Mouse (Mus musculus) MEL (cell line): Measurements from ENCODE around the gene Bpi. TPM values are rescaled to one million over a fixed set of nuclear protein-coding genes. Genes with fewer than 3 reads are reported as not detected.

Experiments used
- DNase-seq: peaks from one replicate; pipeline ENCODE4 v3.0.0; 2011; ENCODE audit warnings: low read depth, low spot score
- H3K27ac ChIP-seq: 2 replicates; pipeline ENCODE4 v1.5.1; 2012; ENCODE audit warnings: low read depth, mild to moderate bottlenecking, control low read depth, low read length, moderate library complexity; ENCODE audit not compliant: control insufficient read depth
- H3K27me3 ChIP-seq, 2 experiments: fragments of 150-350 bp in 1 of 2; sonication (generic) in 1 of 2; 2 replicates each; pipeline ENCODE4 v1.6.1; 2012; ENCODE audit warnings: low read length in 2 of 2, mild to moderate bottlenecking in 2 of 2, improper control_type of control experiment in 1 of 2, moderate library complexity in 1 of 2; ENCODE audit not compliant: insufficient read depth in 2 of 2, control insufficient read depth in 1 of 2
- H3K36me3 ChIP-seq, 2 experiments: 2 replicates each; pipeline ENCODE4 v1.6.1; 2012 to 2014; ENCODE audit warnings: low read length in 2 of 2, improper control_type of control experiment in 1 of 2, inconsistent platforms in 1 of 2, mild to moderate bottlenecking in 1 of 2; ENCODE audit not compliant: insufficient read depth in 2 of 2, control insufficient read depth in 1 of 2
- H3K4me1 ChIP-seq, 2 experiments: fragments of 150-350 bp in 1 of 2; sonication (generic) in 1 of 2; 2 replicates each; pipeline ENCODE4 v1.6.1; 2012; ENCODE audit warnings: low read length in 2 of 2, improper control_type of control experiment in 1 of 2, mild to moderate bottlenecking in 1 of 2; ENCODE audit not compliant: insufficient read depth in 2 of 2, control insufficient read depth in 1 of 2
- H3K4me3 ChIP-seq, 2 experiments: fragments of 150-350 bp in 1 of 2; sonication (generic) in 1 of 2; 2 replicates each; pipeline ENCODE4 v1.5.1; 2012; ENCODE audit warnings: low read depth in 2 of 2, low read length in 2 of 2, mild to moderate bottlenecking in 2 of 2, moderate library complexity in 2 of 2, control low read depth in 1 of 2, improper control_type of control experiment in 1 of 2; ENCODE audit not compliant: control insufficient read depth in 1 of 2, insufficient read depth in 1 of 2
- H3K79me2 ChIP-seq: 2 replicates; pipeline ENCODE4 v1.6.1; 2012; ENCODE audit warnings: mild to moderate bottlenecking, low read length, moderate library complexity; ENCODE audit not compliant: control insufficient read depth, poor library complexity, insufficient read depth
- H3K9ac ChIP-seq: 2 replicates; pipeline ENCODE4 v1.6.1; 2012; ENCODE audit warnings: low read depth, mild to moderate bottlenecking, control low read depth, low read length, moderate library complexity; ENCODE audit not compliant: control insufficient read depth, poor library complexity, severe bottlenecking
- H3K9me3 ChIP-seq: fragments of 150-350 bp; sonication (generic); replicated peaks from 2 replicates; pipeline ENCODE4 v1.6.1; 2012; ENCODE audit warnings: mild to moderate bottlenecking, low read length, improper control_type of control experiment, moderate library complexity; ENCODE audit not compliant: insufficient read depth
- CHD1 ChIP-seq: IDR thresholded peaks from 2 replicates; pipeline ENCODE4 v1.6.1; 2012; ENCODE audit warnings: low read depth, mild to moderate bottlenecking, inconsistent platforms, low read length, improper control_type of control experiment
- CTCF ChIP-seq, 3 experiments: IDR thresholded peaks in 2 of 3; conservative IDR thresholded peaks in 1 of 3; 2 replicates each; pipeline ENCODE4 v1.5.1; 2011 to 2012; ENCODE audit warnings: low read length in 3 of 3, low read depth in 2 of 3, mild to moderate bottlenecking in 2 of 3, improper control_type of control experiment in 1 of 3, inconsistent platforms in 1 of 3, mixed read lengths in 1 of 3, moderate library complexity in 1 of 3; ENCODE audit not compliant: control insufficient read depth in 1 of 3, insufficient read depth in 1 of 3, poor library complexity in 1 of 3, severe bottlenecking in 1 of 3
- ELF1 ChIP-seq: IDR thresholded peaks from 2 replicates; pipeline ENCODE4 v1.6.1; 2014; ENCODE audit warnings: low read depth, mild to moderate bottlenecking, inconsistent platforms, low read length, improper control_type of control experiment, moderate library complexity
- EP300 ChIP-seq, 2 experiments: IDR thresholded peaks; 2 replicates each; pipeline ENCODE4 v1.6.1; 2011; ENCODE audit warnings: improper control_type of control experiment in 2 of 2, low read length in 2 of 2, low read depth in 1 of 2, mild to moderate bottlenecking in 1 of 2
- ETS1 ChIP-seq: IDR thresholded peaks from 2 replicates; pipeline ENCODE4 v1.6.1; 2012; ENCODE audit warnings: low read depth, mild to moderate bottlenecking, inconsistent platforms, low read length, improper control_type of control experiment, moderate library complexity
- GABPA ChIP-seq: IDR thresholded peaks from 2 replicates; pipeline ENCODE4 v1.6.1; 2012; ENCODE audit warnings: low read depth, mild to moderate bottlenecking, inconsistent platforms, low read length, improper control_type of control experiment, moderate library complexity
- GATA1 ChIP-seq: IDR thresholded peaks from 2 replicates; pipeline ENCODE4 v1.6.1; 2011; ENCODE audit warnings: low read depth, low read length, improper control_type of control experiment
- MAX ChIP-seq: IDR thresholded peaks from 2 replicates; pipeline ENCODE4 v1.6.1; 2011; ENCODE audit warnings: low read length, improper control_type of control experiment
- MXI1 ChIP-seq: IDR thresholded peaks from 2 replicates; pipeline ENCODE4 v1.6.1; 2011; ENCODE audit warnings: mild to moderate bottlenecking, low read depth, low read length, improper control_type of control experiment
- NELFE ChIP-seq: IDR thresholded peaks from 2 replicates; pipeline ENCODE4 v1.6.1; 2011; ENCODE audit warnings: low read depth, low read length, improper control_type of control experiment
- NRF1 ChIP-seq: IDR thresholded peaks from 2 replicates; pipeline ENCODE4 v1.6.1; 2014; ENCODE audit warnings: low read depth, mild to moderate bottlenecking, inconsistent platforms, low read length, improper control_type of control experiment, moderate library complexity; ENCODE audit not compliant: poor library complexity, insufficient read depth, severe bottlenecking
- POLR2A ChIP-seq, 2 experiments: IDR thresholded peaks; 2 replicates each; pipeline ENCODE4 v1.6.1; 2011 to 2012; ENCODE audit warnings: low read length in 2 of 2, mild to moderate bottlenecking in 2 of 2, control low read depth in 1 of 2, improper control_type of control experiment in 1 of 2, low read depth in 1 of 2, moderate library complexity in 1 of 2; ENCODE audit not compliant: control insufficient read depth in 1 of 2, insufficient read depth in 1 of 2, poor library complexity in 1 of 2
- POLR2AphosphoS2 ChIP-seq: IDR thresholded peaks from 2 replicates; pipeline ENCODE4 v1.6.1; 2011; ENCODE audit warnings: low read length, improper control_type of control experiment
- RAD21 ChIP-seq: IDR thresholded peaks from 2 replicates; pipeline ENCODE4 v1.6.1; 2011; ENCODE audit warnings: mild to moderate bottlenecking, low read depth, low read length, improper control_type of control experiment
- RCOR1 ChIP-seq: IDR thresholded peaks from 2 replicates; pipeline ENCODE4 v1.6.1; 2012; ENCODE audit warnings: low read depth, mild to moderate bottlenecking, inconsistent platforms, low read length, improper control_type of control experiment
- SMC3 ChIP-seq: IDR thresholded peaks from 2 replicates; pipeline ENCODE4 v1.6.1; 2011; ENCODE audit warnings: low read depth, low read length, improper control_type of control experiment
- TCF12 ChIP-seq: IDR thresholded peaks from 2 replicates; pipeline ENCODE4 v1.6.1; 2014; ENCODE audit warnings: low read depth, mild to moderate bottlenecking, inconsistent platforms, low read length, improper control_type of control experiment, moderate library complexity
- ZC3H11A ChIP-seq: IDR thresholded peaks from 2 replicates; pipeline ENCODE4 v1.6.1; 2012; ENCODE audit warnings: low read depth, mild to moderate bottlenecking, inconsistent platforms, low read length, improper control_type of control experiment
- polyA plus RNA-seq, 2 experiments: library from polyadenylated mRNA; stranded (reverse) in 1 of 2; unstranded in 1 of 2; fragments of >175 nt in 1 of 2; fragments of >200 nt in 1 of 2; gene quantifications; 2 replicates each; pipeline versions ENCODE4 v1.2.1 to v1.2.4; 2012; ENCODE audit warnings: low replicate concordance in 2 of 2, low read depth in 1 of 2; ENCODE audit not compliant: insufficient read length in 2 of 2, insufficient read depth in 1 of 2, missing spikeins in 1 of 2
- total RNA-seq: library from RNA; depleted of rRNA; stranded (reverse); fragments of 300-350 nt; gene quantifications from 2 replicates; pipeline ENCODE4 v1.2.3, GENCODE M21; 2012

Gene Bpi
- total and polyA plus RNA-seq, 3 experiments, result 0.10 TPM; not detected in 2

DNA sequence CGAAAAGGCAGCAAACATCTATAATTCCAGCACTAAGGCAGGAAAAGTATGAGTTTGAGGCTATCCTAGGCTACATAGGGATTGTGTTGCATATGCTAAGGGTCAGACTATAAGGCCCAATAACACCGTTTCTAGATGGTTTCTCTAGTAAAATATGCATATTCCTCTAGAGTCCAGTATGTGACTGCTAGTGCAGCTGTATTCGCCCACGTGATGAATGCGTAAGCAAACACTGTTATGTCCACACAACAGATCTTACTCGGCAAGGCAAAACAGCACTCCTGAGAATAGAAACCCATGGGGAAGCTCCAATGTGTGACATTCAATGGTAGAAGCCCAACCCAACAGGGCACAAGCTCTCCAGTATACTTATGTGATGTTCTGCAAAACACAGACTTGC lies 10.0 kb upstream of the Bpi start:
- DNase-seq, result no peak
- H3K36me3 ChIP-seq, result no peaks in the 10 kb centered on the region
- H3K4me3 ChIP-seq, result no peak overlapping the region
- H3K27ac ChIP-seq, result no peak overlapping the region
- H3K27me3 ChIP-seq, result peaks cover 0 to 4% of the 10 kb centered on the region in 2 experiments; a peak in 2 of 4 replicates
- no peaks in the 10 kb centered on the region for H3K79me2 ChIP-seq
- no peaks in the 10 kb centered on the region for H3K9me3 ChIP-seq
- H3K9ac ChIP-seq, result no peak overlapping the region
- TF ChIP-seq SMC3, result no peak
- no peak for TF ChIP-seq MXI1
- TF ChIP-seq ELF1, result no peak
- TF ChIP-seq GATA1, result no peak
- TF ChIP-seq GABPA, result no peak
- no peak for TF ChIP-seq ETS1
- TF ChIP-seq NRF1, result no peak
- no peak for TF ChIP-seq NELFE
- no peak for TF ChIP-seq ZC3H11A
- no peak for TF ChIP-seq EP300 (IDR thresholded peaks at IDR 0.05; ENCODE audit: low read depth in 1 of 2, low read length in 2 of 2)
- no peak for TF ChIP-seq TCF12
- TF ChIP-seq CHD1, result no peak
- no peak for TF ChIP-seq RCOR1
- no peaks in the 10 kb centered on the region for H3K4me1 ChIP-seq

DNA sequence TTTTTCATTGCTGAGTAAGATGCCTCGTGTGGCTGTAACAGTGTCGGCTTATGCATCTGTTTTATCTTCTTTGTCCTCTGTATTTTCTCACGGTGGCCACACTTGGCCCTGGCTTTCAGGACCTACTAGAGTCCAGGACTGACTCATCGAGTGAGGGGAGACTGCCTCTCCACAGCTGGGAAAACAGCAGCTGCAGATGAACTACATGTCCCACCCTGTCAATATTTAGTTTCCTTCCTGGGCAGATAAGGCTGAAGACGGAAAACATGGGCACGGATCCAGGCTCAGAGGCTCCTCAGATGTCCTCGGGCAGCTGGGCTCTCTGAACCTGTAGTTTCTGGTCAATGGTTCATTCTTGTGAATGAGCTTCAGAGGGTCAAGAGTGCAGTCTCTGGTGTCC lies 9.6 kb upstream of the Bpi start:
- TF ChIP-seq ELF1, result no peak
- TF ChIP-seq GATA1, result no peak
- no peak for TF ChIP-seq MAX
- no peak for TF ChIP-seq RAD21
- TF ChIP-seq POLR2AphosphoS2, result no peak
- no peak for TF ChIP-seq CTCF (IDR thresholded peaks at IDR 0.05 in 2 of 3, conservative IDR thresholded peaks at IDR 0.05 in 1 of 3; ENCODE audit: control insufficient read depth in 1 of 3, insufficient read depth in 1 of 3, low read depth in 2 of 3, low read length in 3 of 3, poor library complexity in 1 of 3, severe bottlenecking in 1 of 3)
- no peak for TF ChIP-seq POLR2A (IDR thresholded peaks at IDR 0.05; ENCODE audit: control insufficient read depth in 1 of 2, insufficient read depth in 1 of 2, low read depth in 1 of 2, low read length in 2 of 2, poor library complexity in 1 of 2)
- no peak for TF ChIP-seq SMC3
- H3K9ac ChIP-seq, result no peak overlapping the region
- H3K79me2 ChIP-seq, result no peaks in the 10 kb centered on the region
- peaks cover 0 to 4% of the 10 kb centered on the region in 2 experiments; a peak in 2 of 4 replicates for H3K27me3 ChIP-seq
- H3K9me3 ChIP-seq, result no peaks in the 10 kb centered on the region
- no peak for DNase-seq
- no peaks in the 10 kb centered on the region for H3K36me3 ChIP-seq
- no peak overlapping the region for H3K4me3 ChIP-seq
- H3K4me1 ChIP-seq, result no peaks in the 10 kb centered on the region
- no peak overlapping the region for H3K27ac ChIP-seq
